Mouse (Mus musculus): ENCODE measurements around the gene En1. TPM values are rescaled to one million over a fixed set of nuclear protein-coding genes. Genes with fewer than 3 reads are reported as not detected.

En1 gene
- polyA plus RNA-seq, 1 experiment: 0.91 TPM

DNA sequence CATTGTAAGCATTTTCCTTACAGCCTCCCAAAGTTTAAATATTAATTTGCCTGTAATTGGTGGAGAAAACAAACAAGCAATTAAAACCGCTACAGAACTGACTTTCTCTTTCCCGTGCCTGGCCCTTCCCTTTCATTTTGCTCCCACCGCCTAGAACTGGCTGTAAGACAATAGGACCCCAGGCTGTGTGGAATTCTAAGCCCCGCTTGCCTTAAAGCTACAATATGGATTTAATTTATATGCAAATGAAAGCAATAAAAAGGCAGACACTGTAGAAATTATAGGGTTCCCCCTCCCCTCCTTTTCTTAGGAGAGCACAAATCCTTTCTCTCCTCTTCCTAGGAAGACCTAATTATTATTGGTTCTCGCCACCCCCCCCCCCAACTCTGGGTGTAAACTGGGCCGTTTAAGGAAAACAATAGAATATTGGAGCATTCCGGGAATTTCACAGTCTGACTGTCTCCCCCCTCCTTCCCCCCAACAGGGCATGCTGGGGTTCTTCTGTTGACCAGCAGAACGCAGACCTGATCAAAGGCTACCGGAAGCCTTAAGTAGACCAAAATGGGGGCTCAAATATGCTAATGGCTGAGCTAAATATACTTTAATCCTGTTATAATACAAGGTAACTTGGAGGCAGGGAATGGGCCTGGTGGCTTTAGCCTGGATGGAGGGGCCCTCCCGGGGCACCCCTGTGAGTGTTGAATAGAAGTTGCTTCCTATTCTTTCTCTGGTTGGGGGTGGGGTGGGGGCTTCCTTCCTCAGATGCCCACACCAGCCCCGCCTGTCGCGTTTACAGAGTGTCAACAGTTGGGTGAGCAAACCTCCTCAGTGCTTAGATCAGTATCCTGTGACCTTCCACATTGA is 41.9 kb downstream of the En1 start:
- no peak overlapping the region for H3K27ac ChIP-seq (replicated peaks; ENCODE audit: low read depth, low read length)

DNA sequence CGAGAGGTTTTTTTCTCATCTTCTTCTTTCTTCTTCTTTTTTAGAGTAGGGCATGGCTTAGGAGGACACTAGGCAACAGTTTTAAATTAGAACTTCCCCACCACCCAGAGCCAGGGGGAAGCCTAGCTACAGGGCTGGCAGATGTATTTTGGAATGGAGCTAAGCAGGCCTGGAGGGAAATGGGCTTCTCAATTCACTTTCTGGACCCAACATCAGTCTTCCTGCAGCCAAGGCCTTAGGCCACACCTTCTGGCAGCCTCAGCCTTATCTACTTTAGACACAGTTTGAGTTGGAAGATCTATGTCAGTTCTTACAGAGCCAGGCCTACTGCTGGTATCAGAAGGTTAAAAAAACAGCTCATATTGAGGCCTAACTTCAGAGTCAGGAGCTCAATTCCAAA is 42.5 kb downstream of the En1 start:
- H3K4me1 ChIP-seq (ENCODE audit: control insufficient read depth, insufficient read depth, insufficient read length, low read length): no peaks in the 10 kb centered on the region
- H3K27ac ChIP-seq (replicated peaks; ENCODE audit: low read depth, low read length): no peak overlapping the region
- no peak overlapping the region for H3K4me3 ChIP-seq (ENCODE audit: insufficient read depth, low read depth, low read length)

More for the DNA sequence above, 41.9 kb downstream of the En1 start:
- Histone ChIP-seq H3K4me1 (ENCODE audit: control insufficient read depth, insufficient read depth, insufficient read length, low read length) (no peaks in the 10 kb centered on the region), H3K4me3 (ENCODE audit: insufficient read depth, low read depth, low read length) (no peak overlapping the region)

DNA sequence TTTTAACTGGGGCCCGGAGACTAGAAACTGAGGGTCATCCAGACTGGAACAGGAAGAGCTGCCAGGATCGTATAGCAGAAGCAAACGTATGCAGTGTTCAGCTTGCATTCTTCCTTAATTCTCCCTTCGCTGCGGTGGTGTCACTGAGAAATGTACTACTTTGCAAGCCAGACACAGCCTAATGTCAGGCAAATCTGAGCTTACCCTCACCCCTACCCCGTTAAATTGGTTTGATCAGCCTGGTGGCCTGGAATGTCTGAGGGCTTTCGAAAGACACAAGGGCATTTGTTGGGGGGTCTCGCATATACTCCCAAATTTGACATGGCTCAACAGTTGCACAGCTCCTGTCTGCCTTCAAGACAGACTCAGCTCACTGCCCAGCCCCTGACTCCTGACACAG is 47.9 kb downstream of the En1 start:
- no peaks in the 10 kb centered on the region for H3K4me1 ChIP-seq (ENCODE audit: control insufficient read depth, insufficient read depth, insufficient read length, low read length)
- H3K27ac ChIP-seq (replicated peaks; ENCODE audit: low read depth, low read length): no peak overlapping the region
- no peak overlapping the region for H3K4me3 ChIP-seq (ENCODE audit: insufficient read depth, low read depth, low read length)

DNA sequence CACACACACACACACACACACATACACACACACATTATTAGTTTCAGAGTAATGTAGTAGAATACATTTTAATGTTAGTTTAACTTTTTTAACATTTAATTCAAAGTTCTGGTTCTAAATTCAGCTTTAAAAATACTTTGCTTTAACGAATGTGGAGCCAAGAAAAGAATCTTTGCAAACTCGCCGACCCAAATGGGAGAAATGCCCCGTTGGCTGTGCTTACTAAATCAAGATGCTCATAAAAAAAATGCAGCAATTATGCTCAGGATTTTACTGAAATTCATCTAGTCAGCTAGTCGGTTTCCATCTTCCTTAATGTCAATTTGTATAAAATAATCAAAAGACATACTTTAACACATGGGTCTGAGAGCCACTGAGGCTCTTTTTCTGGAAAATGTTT is 49.8 kb downstream of the En1 start:
- no peak overlapping the region for H3K27ac ChIP-seq (replicated peaks; ENCODE audit: low read depth, low read length)
- no peaks in the 10 kb centered on the region for H3K4me1 ChIP-seq (ENCODE audit: control insufficient read depth, insufficient read depth, insufficient read length, low read length)
- no peak overlapping the region for H3K4me3 ChIP-seq (ENCODE audit: insufficient read depth, low read depth, low read length)

DNA sequence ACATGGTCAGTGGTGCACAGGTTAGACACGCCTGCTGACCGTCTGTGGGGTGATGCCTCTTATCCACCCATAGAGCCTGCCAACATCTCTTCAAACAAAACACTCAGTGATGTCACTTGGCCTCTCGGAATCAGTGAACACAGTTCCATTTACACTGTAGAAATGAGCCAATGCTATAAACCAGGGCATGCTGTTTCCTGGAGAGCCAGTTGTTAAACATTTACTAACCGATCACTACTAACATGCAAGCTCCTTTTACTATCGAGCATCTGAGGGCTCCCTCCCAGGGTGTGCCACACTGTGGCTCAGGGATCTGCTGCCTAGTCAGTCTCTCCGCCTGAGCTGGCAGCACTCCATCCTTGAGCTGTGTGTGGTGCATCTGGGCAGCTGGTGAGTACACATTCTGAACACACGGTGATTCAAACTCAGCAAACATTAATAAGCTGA is 52.8 kb downstream of the En1 start:
- H3K4me1 ChIP-seq (ENCODE audit: control insufficient read depth, insufficient read depth, insufficient read length, low read length): no peaks in the 10 kb centered on the region
- no peak overlapping the region for H3K27ac ChIP-seq (replicated peaks; ENCODE audit: low read depth, low read length)
- no peak overlapping the region for H3K4me3 ChIP-seq (ENCODE audit: insufficient read depth, low read depth, low read length)

Other genes with a start within 250 kb of the En1 start
- not detected in 2 replicates for gene Marco, start 97.4 kb upstream of the En1 start, polyA plus RNA-seq (2012; ENCODE audit: insufficient read depth, insufficient read length, missing spikeins)